Mouse (Mus musculus) T-helper 1 cell (primary cell): Measurements from ENCODE around the gene Selp.

Source experiments
- in situ Hi-C: fragments of 300-600 bp; cut with MboI, MseI; formaldehyde crosslinking; loops from one replicate; pipeline ENCODE4 v1.15.1; 2025; ENCODE audit warnings: high pct_unique_total_duplicates

Selp gene

DNA sequence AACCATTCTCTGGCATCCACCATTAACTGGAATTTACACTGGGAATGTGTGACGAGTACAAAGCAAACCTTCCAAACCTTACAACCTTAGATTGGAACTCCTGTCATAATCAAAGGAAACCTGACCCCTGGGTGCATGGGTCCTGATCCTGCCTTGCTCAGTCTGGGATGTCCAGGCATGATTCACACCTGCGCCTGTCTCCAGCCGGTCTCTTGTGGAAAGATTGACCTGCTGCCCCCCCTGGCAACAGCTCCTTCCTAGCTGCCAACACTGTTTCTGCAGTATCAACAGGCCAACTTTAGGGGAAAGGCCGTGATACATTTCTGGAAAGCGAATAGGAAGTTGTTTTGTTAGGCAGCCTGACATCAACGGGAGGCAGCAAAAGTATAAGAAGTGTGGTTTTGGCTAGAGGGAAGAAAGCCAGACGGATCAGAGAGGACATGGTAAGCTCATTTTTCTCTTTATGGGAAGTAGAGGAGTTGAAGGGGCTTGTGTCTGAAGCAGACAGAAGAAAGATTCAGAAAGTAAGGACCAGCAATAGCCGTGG is at the start of gene Selp:
TSS of gene Selp (plus strand) at position 318 of the 547 bp plus-strand sequence.
- in situ Hi-C loops: no loop called here

DNA sequence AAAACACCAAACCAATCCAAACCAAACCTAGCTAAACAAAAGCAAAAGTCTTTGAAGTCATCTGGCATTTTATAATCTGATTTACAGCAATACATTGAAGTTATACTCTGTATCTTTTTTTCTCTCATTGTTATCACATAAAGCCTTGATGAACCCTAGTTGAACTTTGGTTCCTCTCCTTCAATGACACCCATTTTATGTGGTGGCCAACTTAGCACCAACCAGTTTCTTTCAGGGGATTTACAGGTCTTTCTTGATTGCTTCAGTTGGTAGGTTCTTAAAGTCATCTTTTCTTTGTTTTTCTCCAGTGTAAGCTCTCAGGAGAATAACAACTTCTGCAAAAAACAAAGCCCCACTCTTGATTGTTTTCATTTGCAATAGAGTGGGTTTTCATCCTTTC is 45.8 kb upstream of the Selp start:
- in situ Hi-C loops: loop anchor here (5.0 to 25.0 kb wide), 2 partner anchors 68 to 1743 kb away; no protein-coding TSS in a partner anchor

DNA sequence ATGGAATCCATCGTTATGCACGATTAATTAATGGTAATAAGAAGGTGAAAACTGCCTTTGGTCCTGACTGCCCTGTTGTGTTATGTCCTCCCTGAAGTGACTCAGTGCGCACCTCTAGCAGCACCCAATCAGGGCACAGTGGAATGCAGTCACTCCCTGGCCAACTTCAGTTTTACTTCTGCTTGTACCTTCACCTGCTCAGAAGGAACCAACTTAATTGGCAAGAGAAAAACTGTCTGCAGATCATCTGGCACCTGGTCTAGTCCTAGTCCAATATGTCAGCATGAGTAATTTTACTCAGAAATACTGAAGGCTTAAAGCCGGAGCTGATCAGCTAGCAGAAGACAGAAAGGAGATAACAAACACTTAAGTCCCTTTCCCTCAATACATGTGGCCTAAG is 44.6 kb upstream of the Selp start:
- in situ Hi-C loops: loop anchor here (25.0 kb wide), 1 partner anchor 1742 kb away; no protein-coding TSS in a partner anchor

DNA sequence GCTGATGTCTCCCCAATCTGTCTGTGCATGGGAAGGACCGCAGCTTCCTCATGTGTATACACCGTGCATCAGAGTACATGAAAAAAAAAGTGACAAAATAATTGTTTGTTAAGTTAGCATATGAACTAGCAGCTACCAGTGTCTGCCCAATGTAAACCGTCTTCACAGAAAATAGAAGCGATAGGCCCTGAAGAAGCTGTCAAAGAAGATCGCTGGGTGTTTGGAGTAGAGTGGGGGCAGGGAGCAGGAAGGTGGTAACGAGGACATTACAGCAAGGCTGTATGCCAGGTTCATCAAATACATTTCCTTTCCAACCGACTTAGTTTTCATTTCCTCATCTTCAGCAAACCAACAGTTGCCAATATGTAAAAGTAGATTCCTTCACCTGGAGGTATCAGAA is 44.0 kb upstream of the Selp start:
- in situ Hi-C loops: loop anchor here (25.0 kb wide), 1 partner anchor 1741 kb away; no protein-coding TSS in a partner anchor

DNA sequence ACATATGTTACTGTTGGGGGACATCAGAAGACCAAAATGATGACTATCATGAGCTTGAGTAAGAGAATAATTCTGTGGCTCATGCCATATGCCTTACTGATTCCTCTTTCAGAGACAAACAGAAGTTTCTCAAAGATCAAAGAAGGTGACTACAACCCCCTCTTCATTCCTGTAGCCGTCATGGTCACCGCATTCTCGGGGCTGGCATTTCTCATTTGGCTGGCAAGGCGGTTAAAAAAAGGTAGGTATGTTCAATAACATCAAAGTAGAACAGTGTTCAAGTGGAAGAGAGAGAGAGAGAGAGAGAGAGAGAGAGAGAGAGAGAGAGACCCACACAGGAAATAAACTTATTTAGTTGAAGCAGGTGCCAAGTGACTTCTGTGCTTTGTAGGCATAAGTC is 43.1 kb upstream of the Selp start:
- in situ Hi-C loops: loop anchor here (25.0 kb wide), 1 partner anchor 1740 kb away; no protein-coding TSS in a partner anchor

DNA sequence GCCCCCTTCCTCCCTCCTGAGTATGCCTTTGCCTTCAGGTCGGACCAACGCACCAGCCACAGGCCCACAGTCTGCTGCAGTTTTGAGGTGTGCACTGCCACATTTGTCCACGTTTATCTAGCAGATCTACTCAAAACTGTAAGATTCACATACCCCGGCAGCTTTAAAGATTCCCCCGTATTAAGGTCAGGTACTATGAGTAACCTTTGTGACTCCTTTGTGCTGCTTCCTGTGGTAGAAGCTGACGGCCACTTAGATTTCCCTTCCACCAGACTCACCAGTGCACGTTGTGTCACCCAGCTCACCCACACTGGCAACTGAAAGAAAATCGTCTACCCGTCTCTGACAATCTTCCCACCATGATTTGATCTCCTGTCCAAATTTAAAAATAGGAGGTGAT is 42.0 kb upstream of the Selp start:
- in situ Hi-C loops: loop anchor here (25.0 kb wide), 1 partner anchor 1739 kb away; no protein-coding TSS in a partner anchor

DNA sequence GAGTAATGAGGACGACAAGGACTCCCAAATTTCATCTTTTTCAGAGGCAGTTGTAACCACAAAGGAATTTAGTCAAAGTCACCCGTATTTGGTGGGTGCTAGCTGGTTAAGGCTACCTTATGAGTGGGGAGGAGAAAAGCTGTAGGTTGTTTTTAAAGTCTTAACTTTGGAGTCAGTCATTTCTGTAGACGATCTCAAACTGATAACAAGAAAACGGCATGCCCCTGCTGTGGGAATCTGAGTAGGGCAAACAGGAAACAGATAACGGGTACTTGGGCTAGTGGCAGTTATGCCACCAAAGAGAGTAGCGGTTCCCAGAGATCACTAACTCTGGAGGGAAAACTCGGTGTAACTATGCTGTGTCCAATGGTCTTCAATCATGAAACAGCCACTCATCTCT is 41.3 kb upstream of the Selp start:
- in situ Hi-C loops: loop anchor here (25.0 kb wide), 1 partner anchor 1738 kb away; no protein-coding TSS in a partner anchor

DNA sequence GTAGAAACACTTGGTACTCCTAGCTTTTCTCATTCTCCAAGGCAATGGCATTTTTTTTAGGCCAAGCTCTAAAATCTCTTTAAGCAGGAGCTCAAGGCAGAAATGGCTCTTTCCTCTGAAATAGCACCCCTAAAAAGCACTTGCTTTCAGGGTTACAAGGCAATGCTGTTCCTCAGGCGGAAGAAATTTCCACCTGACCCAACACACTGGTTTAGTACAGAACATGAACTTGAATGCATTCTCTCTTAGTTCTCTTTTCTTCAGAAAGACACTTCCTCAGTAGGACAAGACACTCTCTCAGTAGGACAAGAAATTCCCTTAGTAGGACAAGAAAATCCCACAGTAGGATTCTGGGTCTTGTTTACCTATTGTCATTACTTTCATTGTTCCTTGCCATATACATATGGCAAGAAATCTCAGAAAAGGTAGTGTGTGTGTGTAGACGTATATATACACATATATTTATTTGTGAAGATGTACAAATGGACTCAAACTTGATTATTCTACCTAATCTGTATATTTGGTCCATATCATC is 40.4 kb upstream of the Selp start:
- in situ Hi-C loops: loop anchor here (25.0 kb wide), 1 partner anchor 1738 kb away; no protein-coding TSS in a partner anchor

DNA sequence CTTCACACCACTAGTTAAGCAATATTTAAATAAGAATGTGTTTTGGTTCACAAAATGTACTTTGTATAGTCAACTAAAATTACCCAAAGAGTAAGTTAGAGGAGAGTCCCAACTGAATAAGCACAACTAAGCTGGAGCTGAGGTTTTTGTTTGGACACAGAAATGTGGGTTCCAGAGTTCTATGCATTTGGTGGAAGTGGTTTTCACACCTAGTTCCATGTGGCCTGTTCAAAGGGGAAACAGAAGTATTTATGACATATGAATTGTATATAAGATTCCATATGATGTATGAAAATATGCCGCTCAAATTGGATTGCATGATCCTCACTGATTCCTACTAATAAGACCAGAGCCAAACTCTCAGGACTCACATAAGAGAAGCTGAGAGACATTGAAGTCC is 39.6 kb upstream of the Selp start:
- in situ Hi-C loops: no loop called here

DNA sequence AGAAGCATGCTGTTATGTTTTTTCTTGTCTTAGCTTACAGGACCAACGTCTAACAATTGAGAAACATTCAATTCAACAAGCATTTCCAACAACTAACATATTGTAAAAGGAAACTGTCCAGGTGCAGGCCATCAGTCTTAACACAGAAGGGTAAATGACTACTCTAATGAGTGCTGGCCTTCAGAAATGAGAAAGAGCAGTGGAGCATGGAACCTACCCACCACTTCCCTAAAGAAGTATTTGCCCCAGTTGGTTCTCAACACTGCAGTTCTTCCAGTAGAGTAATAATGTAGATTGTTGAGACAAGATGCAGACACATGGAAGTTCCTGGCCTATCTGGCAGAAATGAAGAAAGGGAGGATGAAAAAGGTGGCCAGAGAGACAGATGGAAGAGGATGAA is 38.6 kb upstream of the Selp start:
- in situ Hi-C loops: no loop called here

DNA sequence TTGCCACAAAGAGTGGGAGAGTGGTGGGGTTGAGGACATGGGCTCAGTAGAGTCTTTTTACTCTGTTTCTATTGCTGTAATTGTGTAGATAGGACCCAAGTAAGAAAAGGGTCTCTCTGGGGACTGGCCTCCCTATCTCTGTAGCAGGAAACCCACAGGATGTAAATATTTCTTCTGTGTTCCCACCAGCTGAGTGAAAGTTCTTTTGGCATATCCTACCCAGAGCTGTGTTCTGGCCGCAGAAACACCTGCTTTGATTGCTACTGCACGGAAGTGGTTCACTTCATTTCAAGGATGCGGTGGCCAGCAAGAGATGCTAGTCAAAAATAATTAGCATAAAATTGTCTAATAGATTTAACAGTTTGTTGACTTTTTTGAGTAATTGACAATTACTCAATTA is 38.0 kb upstream of the Selp start:
- in situ Hi-C loops: no loop called here

DNA sequence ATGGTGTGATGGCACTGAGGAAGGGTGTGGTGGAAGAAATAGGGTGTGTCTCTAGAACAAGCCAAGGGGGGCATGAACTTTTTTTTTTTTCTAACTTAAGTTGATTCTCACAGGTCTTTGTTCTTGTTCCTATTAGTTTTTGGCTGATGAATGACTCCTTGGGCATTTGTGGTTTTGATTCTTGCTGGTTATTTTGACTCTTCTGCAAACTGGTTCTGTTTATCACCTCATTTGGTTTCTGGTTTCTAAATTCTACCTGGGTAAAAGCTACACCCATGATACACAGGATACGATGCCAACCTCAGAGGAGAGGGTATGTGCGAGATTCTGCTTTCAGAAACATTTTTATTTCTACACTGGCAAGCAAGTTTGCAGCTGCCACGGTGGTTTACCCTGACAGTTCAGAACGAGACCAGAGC is 36.7 kb upstream of the Selp start:
- in situ Hi-C loops: no loop called here

DNA sequence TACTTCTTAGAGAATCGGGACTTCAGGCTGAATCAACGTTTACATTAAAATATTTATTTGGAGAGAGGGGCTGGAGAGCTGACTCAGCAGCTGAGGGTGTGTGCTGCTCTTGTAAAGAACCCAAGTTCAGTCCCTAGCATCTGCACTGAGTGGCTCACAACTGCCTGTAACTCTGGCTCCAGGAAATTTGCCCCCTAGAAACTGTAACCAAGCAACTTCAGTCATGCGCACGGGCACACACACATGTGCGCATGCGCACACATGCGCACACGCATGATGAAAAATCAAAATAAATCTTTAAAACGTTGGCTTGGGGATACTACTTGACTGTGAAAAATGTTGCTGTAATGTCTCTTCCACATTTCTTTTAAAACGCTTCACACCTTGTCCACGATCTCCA is 36.0 kb upstream of the Selp start:
- in situ Hi-C loops: no loop called here

DNA sequence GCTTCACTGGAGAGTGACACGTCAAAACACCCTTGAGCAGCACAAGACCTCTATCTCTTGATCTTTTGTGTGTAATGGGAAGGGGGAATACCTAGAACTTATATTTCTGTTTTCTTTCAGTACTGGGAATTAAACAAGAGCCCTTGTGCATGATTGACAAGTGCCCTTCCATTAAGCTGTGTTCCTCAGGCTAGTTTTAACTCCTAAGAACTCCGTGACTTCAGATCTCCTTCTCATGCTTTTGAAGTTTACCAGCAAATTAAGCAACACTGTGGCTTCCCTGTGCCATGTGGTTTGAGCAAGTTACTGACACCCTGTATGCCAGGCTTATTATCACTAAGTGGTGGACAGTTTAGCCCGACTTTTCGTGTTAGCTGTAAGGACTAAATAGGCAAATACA is 32.0 kb upstream of the Selp start:
- in situ Hi-C loops: no loop called here

DNA sequence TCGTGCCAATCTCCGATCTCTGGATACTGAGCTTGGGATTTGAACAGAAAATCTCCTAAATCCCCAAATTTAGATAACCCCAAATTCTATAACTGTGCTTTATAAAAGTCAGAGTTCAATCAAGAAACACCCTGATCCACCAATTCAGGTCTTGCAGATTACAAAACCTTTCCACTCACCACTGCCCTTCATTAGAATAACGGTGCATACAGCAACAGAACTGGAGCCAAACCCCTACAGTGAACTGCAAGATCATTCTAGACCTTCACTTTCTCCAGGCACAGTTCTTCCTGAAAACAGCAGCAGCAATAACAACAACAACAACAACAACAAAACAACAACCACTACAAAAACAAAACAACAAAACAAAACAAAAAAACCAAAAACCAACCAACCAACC is 28.3 kb upstream of the Selp start:
- in situ Hi-C loops: no loop called here

DNA sequence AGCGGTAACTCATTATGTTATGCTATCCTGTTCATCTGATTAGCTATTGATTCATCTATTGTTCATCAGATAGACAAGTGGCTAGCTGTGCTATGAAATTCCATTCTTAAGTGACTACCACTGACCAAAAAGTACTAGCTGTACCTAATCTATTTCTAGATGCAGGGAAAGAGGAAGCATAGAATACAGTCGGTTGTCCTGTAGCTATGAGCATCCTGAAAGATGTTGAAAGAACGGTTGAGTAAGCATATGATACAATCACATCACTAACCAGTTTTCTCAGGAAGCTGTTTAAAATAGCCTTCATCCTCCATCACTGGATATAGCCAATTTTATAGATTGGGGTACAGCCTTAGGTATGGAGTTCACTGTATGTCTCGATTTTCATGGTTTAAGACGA is 27.2 kb upstream of the Selp start:
- in situ Hi-C loops: no loop called here

DNA sequence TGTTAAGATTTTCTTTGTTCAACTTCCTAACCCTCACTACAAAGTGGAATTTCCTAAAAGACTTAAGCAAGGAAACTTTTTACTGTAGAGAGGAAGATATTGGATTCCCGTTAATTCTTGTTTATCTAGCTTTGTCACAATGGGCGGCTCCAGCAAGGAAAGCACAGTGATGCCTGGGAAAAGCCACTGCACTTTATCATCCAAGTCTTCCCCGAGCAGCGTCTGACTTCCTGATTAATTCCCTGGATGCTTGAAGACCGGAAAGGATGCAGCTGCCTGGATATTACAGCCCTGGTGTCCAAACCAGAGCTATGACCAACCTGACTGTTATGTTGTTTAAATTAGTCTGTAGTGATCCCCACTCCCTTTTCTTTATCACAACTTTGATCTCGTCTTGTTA is 18.3 kb upstream of the Selp start:
- in situ Hi-C loops: no loop called here

DNA sequence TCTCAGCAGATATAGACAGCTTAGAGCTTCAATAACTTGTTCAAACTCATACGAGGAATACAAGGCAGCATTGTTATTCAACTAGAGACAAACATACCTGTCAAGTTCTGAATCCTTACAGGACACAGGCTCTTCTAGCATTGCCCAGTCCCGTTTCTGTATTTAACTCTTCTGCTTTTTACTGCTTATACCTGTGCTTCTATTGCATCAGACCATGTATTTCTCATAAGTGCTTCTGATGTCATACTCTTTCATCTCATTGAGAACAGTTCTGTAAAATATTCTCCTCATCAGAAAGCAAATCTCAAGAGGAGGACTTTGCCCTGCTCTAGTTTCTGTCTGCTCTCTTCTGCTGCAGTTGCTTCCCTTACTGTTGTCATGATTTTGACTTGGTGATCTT is 17.2 kb upstream of the Selp start:
- in situ Hi-C loops: no loop called here

DNA sequence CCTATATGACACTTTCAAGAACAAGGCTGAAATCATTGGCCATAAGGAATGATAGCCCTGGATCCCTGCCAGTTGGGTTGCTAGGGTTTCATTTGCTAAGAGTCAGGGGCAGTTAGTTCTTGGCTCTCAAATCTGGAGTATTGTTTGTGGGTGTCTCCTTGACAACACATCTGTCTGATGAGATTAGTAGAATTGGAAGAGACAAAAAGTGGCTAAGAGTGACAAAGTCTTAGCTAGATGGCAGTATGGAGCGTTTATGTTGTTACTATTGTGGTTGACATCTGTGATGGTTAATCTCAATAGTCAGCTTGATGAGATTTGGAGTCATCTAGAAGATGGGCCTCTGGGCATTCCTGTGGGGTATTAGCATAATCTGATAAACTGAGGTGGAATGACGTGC is 16.7 kb upstream of the Selp start:
- in situ Hi-C loops: no loop called here

DNA sequence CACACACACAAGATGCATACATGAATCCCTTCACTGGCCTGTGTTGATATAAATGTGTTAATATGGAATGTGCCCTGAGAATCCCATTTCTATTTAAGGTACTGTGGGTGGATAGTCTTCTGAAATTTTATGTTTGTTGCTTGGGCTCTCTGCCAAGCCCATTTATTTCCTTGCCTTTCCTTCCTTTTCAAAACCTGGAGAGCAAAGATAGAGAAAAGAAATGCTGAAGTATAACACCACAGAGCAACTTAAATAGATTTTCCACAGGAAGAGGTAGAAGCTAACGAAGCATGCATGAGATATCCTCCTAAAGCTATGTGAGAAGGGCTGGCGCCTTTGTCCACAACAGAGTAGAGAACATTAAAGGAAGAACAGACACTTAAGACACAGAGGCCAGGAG is 5.3 kb upstream of the Selp start:
- in situ Hi-C loops: no loop called here

DNA sequence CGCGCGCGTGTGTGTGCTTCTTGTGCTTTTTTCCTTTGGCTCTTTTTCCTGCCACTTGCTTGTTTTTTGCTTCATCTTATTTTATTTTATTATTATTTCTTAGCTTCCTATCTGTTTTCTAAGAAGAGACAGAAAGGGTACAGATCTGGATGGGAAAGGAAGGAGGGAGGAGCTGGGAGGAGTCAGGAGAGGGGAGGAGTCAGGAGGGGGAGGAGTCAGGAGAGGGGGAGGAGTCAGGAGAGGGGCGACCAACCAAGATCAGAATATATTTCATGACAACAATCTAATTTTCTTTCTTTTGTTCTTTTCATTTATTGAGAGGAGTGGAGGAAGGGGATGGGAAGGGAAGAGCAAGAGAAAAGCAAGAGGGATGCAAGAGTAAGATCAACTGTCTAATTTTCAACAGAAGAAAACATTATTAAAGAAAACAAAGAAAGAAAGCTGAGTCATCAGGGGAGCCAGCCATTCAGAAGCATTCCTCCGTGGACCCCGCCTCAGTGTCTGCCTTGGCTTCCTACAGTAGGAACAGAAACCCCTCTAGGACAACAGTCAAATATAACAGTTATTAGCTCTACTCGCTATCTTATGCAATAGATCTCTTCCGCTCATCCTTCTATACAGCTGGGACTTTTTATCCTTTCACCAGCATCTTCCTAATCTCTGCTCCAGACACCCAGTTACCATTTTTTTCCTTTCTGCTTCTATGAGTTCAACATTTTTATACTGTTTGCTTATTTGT is 4.3 kb upstream of the Selp start:
- in situ Hi-C loops: no loop called here

DNA sequence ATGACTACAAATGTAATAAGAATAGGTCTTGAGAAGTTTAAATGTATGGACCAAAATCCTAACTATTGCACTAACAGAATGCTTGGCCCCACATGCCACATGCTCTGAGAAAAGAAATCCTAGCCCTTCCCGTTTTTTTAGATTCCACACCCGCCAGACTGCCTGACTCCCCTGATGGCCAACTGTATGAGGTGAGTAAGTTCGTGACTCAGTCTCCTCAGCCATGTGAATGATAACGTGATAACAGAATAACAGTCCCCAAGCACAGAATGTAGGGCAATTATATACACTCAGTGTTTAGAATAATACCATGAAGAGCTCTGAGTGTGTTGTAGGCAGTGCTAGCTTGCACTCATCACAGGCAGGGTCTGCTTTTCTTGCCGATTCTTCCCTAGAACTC is 784 bp upstream of the Selp start:
- in situ Hi-C loops: no loop called here

DNA sequence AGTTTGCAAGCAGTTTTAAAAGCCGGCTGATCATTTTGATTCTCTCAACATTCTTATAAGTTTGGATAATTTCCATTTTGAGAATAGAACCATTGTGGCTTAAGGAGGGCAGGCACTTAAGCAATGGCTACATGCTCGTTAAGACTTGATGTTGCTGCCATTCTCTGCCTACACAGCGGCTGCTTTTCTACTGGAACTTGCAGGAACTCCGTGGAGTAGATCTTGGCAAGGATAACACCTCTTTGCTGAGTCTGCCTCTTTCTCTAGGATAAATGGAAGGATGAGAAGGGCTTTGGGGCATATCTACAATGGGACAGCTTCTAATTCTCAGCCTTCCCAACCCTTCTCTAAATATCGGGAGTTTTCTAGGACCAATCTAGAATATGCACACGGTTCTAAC is 583 bp downstream of the Selp start:
- in situ Hi-C loops: no loop called here
